Mouse (Mus musculus): Measurements from ENCODE around the gene Map2k6. TPM values are rescaled to one million over a fixed set of nuclear protein-coding genes. Genes with fewer than 3 reads are reported as not detected.

The Map2k6 gene
- polyA plus RNA-seq, 1 experiment, result not detected

DNA sequence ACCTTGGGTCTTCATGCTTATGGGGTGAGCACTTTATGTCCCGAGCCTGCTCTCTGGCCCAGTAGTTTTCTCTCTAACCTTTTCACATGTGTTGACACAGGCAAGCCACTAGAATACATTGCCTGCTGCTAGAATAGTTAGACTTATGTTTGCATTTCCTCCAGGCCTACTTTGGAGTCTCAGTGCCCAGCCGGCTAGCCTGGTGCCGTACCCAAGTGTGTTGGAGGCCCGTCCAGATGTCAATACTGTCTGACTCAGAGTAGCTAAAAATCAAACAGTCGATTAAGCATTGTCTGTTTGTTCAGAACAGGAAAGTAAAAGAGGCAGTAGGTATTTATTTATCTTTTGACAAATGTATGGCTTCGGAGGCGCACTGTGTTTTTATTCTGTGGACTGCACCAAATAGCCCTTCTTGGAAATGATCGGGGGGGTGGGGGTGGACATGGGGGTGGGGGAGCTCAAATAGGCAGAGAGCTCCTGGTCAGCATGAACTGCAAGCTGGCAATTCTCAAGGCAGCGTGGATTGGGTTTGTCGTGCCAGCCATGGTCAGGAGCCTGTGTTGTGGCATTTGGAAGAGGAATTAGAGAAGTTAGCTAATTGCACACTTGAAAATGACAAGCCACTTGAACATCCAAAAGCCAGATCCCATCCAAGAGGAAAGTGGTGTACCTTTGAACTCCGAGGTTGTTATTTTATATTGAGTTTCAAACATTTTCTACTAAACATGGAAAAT is 104.2 kb downstream of the Map2k6 start:
- TF ChIP-seq CTCF (IDR thresholded peaks at IDR 0.05; ENCODE audit: insufficient read depth, low read depth, low read length) (no peak), POLR2A (IDR thresholded peaks at IDR 0.05; ENCODE audit: insufficient read depth, low read depth, low read length) (no peak)
- H3K27ac ChIP-seq (ENCODE audit: insufficient read depth, low read depth, low read length), result no peak overlapping the region
- no peak overlapping the region for H3K4me3 ChIP-seq (ENCODE audit: insufficient read depth, low read depth, low read length)
- no peaks in the 10 kb centered on the region for H3K4me1 ChIP-seq (ENCODE audit: control insufficient read depth, insufficient read depth, low read length)
- WGBS, result 91% methylated on average over 11 of the region's 11 CpGs

GRCm38 (mm10) chr11:110511466-110511865 is 112.5 kb downstream of the Map2k6 start:
- no peak overlapping the region for H3K4me3 ChIP-seq (ENCODE audit: insufficient read depth, low read depth, low read length)
- H3K27ac ChIP-seq (ENCODE audit: insufficient read depth, low read depth, low read length), result peak overlapping the region; percentile 32; the same call in 1 of the 2 replicates
- TF ChIP-seq CTCF (IDR thresholded peaks at IDR 0.05; ENCODE audit: insufficient read depth, low read depth, low read length) (no peak), POLR2A (IDR thresholded peaks at IDR 0.05; ENCODE audit: insufficient read depth, low read depth, low read length) (no peak)
- H3K4me1 ChIP-seq (ENCODE audit: control insufficient read depth, insufficient read depth, low read length), result peaks cover 10% of the 10 kb centered on the region
- 49% methylated on average over 7 of the region's 7 CpGs for WGBS

- TF ChIP-seq POLR2A (IDR thresholded peaks at IDR 0.05; ENCODE audit: insufficient read depth, low read depth, low read length) (no peak), CTCF (IDR thresholded peaks at IDR 0.05; ENCODE audit: insufficient read depth, low read depth, low read length) (no peak)
- Histone ChIP-seq H3K4me3 (ENCODE audit: insufficient read depth, low read depth, low read length) (no peak overlapping the region), H3K27ac (ENCODE audit: insufficient read depth, low read depth, low read length) (no peak overlapping the region), H3K4me1 (ENCODE audit: control insufficient read depth, insufficient read depth, low read length) (no peaks in the 10 kb centered on the region)
- WGBS, result 97% methylated on average over 1 of the region's 1 CpGs
Measured at GRCm38 (mm10) chr11:110518648-110519047, 119.7 kb downstream of the Map2k6 start.

- TF ChIP-seq POLR2A (IDR thresholded peaks at IDR 0.05; ENCODE audit: insufficient read depth, low read depth, low read length) (no peak), CTCF (IDR thresholded peaks at IDR 0.05; ENCODE audit: insufficient read depth, low read depth, low read length) (no peak)
- 98% methylated on average over 2 of the region's 2 CpGs for WGBS
- H3K4me1 ChIP-seq (ENCODE audit: control insufficient read depth, insufficient read depth, low read length), result no peaks in the 10 kb centered on the region
- H3K4me3 ChIP-seq (ENCODE audit: insufficient read depth, low read depth, low read length), result no peak overlapping the region
- H3K27ac ChIP-seq (ENCODE audit: insufficient read depth, low read depth, low read length), result no peak overlapping the region
Measured at GRCm38 (mm10) chr11:110522906-110523305, 124.0 kb downstream of the Map2k6 start.

DNA sequence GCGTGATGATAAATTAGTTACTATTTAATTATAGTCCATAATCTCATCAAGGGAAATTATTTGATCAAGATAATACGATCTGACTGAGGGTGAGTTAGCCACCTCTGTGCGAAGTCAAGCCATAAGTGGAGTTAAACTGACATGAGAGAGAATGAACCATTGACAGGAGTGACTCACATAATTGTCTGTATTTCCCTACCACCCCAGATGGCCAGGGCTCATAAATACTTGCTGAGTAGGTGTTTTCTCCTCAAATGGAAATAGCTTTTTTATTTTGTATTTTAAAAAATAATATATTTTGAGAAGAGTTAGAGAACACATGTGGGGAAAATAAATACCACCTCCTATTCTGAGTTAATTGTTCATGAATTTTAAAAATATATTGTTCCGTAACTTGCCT is 127.2 kb downstream of the Map2k6 start:
- Histone ChIP-seq H3K4me1 (ENCODE audit: control insufficient read depth, insufficient read depth, low read length) (no peaks in the 10 kb centered on the region), H3K27ac (ENCODE audit: insufficient read depth, low read depth, low read length) (no peak overlapping the region), H3K4me3 (ENCODE audit: insufficient read depth, low read depth, low read length) (no peak overlapping the region)
- TF ChIP-seq CTCF (IDR thresholded peaks at IDR 0.05; ENCODE audit: insufficient read depth, low read depth, low read length) (no peak), POLR2A (IDR thresholded peaks at IDR 0.05; ENCODE audit: insufficient read depth, low read depth, low read length) (no peak)
- WGBS, result 94% methylated on average over 4 of the region's 4 CpGs

DNA sequence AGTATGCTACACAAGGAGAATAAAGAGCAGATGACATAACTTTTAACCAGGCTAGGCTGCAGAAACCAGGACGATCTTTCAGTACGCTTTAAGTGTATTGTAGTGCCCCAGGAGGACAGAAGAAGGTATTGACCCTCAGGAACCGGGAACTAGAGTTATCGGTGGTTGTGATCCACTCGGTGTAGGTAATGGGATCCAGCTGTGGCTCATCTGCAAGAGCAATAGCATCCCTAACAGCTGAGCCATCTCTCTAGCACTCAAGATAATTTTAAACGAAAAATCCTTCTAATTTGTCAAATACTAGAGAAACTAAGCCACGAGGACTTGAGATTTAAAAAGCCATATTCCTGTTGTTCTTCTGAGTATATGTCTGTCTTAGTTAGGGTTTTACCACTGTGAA is 132.2 kb downstream of the Map2k6 start:
- TF ChIP-seq POLR2A (IDR thresholded peaks at IDR 0.05; ENCODE audit: insufficient read depth, low read depth, low read length), result no peak
- TF ChIP-seq CTCF (IDR thresholded peaks at IDR 0.05; ENCODE audit: insufficient read depth, low read depth, low read length), result no peak
- no peak overlapping the region for H3K27ac ChIP-seq (ENCODE audit: insufficient read depth, low read depth, low read length)
- WGBS, result 82% methylated on average over 7 of the region's 7 CpGs

GRCm38 (mm10) chr11:110534856-110535255 is 135.9 kb downstream of the Map2k6 start:
- Histone ChIP-seq H3K4me3 (ENCODE audit: insufficient read depth, low read depth, low read length) (no peak overlapping the region), H3K27ac (ENCODE audit: insufficient read depth, low read depth, low read length) (no peak overlapping the region), H3K4me1 (ENCODE audit: control insufficient read depth, insufficient read depth, low read length) (no peaks in the 10 kb centered on the region)
- TF ChIP-seq CTCF (IDR thresholded peaks at IDR 0.05; ENCODE audit: insufficient read depth, low read depth, low read length) (no peak), POLR2A (IDR thresholded peaks at IDR 0.05; ENCODE audit: insufficient read depth, low read depth, low read length) (no peak)
- 87% methylated on average over 4 of the region's 4 CpGs for whole genome bisulfite sequencing

More for the DNA sequence above, 132.2 kb downstream of the Map2k6 start:
- Histone ChIP-seq H3K4me1 (ENCODE audit: control insufficient read depth, insufficient read depth, low read length) (no peaks in the 10 kb centered on the region), H3K4me3 (ENCODE audit: insufficient read depth, low read depth, low read length) (no peak overlapping the region)

DNA sequence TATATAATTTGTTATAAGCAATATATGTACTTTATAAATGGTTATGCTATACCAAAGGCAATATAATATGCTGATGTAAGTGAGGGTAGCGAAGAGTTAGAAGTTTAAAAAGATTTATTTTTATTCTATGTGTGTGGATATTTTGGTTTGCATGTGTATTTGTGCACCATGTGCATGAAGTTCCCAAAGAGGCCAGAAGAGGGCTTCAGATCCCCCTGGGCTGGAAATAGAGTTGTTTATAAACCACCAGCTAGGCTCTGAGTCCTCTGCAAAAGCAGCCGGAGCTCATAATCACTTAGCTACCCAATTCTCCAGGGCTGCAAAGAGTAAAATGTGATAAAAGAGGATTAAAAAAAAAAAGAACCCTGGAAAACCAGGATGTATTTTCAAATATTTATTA is 137.6 kb downstream of the Map2k6 start:
- Histone ChIP-seq H3K4me1 (ENCODE audit: control insufficient read depth, insufficient read depth, low read length) (no peaks in the 10 kb centered on the region), H3K4me3 (ENCODE audit: insufficient read depth, low read depth, low read length) (no peak overlapping the region), H3K27ac (ENCODE audit: insufficient read depth, low read depth, low read length) (no peak overlapping the region)
- no peak for TF ChIP-seq POLR2A (IDR thresholded peaks at IDR 0.05; ENCODE audit: insufficient read depth, low read depth, low read length)
- TF ChIP-seq CTCF (IDR thresholded peaks at IDR 0.05; ENCODE audit: insufficient read depth, low read depth, low read length), result no peak
- 98% methylated on average over 2 of the region's 2 CpGs for whole genome bisulfite sequencing

- 5% methylated on average over 15 of the region's 15 CpGs for WGBS
- no peak overlapping the region for H3K27ac ChIP-seq (ENCODE audit: insufficient read depth, low read depth, low read length)
- no peak overlapping the region for H3K4me3 ChIP-seq (ENCODE audit: insufficient read depth, low read depth, low read length)
- TF ChIP-seq POLR2A (IDR thresholded peaks at IDR 0.05; ENCODE audit: insufficient read depth, low read depth, low read length) (no peak), CTCF (IDR thresholded peaks at IDR 0.05; ENCODE audit: insufficient read depth, low read depth, low read length) (no peak)
- H3K4me1 ChIP-seq (ENCODE audit: control insufficient read depth, insufficient read depth, low read length), result no peaks in the 10 kb centered on the region
Measured at GRCm38 (mm10) chr11:110537602-110538001, 138.7 kb downstream of the Map2k6 start.
